Mouse (Mus musculus) cerebellum, postnatal 10 days (tissue): ENCODE measurements around the gene Tbc1d16.
"Not testable (repeated sequence)": the region's sequence is repeated elsewhere in the genome, so short reads cannot be mapped to it uniquely, and the experiment has no call there.

Experiments used
- DNase-seq, 2 experiments: peaks; one replicate each; pipeline ENCODE4 v3.0.0; 2021; ENCODE audit warnings: mixed read lengths in 2 of 2

The Tbc1d16 gene

DNA sequence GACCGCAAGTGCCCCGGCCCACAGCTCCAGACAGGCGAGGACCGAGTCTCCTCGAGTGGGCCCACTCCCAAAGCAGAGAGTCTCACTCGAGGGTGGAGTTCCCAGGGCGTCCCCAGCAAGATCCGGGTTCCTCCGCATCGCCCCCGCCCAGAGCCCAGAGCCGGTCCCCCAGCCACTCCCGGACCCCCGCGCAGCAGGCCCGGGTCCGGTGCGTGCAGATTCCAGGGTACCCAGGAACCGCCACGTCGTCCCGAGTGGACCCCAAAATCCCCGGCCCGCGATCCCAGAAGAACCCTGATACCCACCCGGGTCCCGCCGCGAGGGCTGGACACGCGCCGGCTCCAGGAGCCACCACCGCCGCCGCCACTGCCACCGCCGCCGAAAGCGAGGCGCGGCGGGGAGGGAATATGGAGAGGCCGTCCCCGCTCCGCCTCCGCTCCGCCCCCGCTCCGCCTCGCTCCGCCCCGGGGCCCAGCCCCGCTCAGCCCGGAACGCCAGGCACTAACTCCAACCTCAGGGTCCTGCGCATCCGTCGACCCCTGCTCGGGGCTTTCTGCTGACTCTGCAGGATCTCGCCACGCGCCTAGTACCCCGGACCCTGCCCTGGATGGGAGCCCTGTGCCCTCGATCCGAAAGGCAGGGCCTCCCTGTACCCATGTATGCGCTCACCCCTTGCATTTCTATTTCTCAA is at the start of gene Tbc1d16, which contains the start of gene Ccdc40:
TSS of gene Tbc1d16 (minus strand) at position 409 of the 691 bp plus-strand sequence.
TSS of gene Ccdc40 (plus strand) at position 482 of the 691 bp plus-strand sequence.
- DNase-seq, result peak; percentile 85 to 90

DNA sequence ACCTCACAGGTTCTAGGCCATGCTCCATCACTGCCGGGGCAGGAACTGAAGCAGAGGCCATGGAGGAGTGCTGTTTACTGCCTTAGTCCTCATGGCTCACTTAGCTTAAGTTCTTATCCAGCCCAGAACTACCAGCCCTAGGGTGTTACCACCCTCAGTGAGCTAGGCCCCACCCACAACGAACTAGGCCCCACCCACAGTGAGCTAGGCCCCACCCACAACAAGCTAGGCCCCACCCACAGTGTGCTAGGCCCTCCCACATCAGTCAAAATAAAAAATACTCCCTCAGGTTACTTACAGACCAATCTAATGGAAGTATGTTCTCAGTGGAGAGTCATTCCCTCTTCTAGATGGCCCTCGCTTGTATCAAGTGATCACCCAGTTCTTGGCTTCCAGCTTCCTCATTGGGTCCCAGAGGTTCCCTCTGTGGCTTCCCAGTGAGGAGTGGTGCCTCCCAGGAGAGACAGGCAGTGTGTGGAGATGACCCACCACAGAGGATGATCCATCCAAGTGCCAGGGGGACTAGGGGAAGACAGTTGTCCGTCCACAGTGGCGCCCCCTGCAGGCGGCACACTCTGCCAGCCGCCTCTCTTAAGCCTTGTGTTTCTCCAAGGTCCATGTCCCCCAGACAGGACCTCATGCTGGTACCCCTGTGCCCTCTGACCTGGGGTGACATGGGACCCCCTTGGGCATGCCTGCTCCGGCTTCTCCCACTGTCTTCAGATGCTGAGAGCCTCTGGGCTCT is 45.1 kb upstream of the Tbc1d16 start:
- peak in 1 of 2 experiments; percentile 56 for DNase-seq

GRCm38 (mm10) chr11:119272492-119272891 is 44.2 kb upstream of the Tbc1d16 start:
- not testable (repeated sequence) for DNase-seq

DNA sequence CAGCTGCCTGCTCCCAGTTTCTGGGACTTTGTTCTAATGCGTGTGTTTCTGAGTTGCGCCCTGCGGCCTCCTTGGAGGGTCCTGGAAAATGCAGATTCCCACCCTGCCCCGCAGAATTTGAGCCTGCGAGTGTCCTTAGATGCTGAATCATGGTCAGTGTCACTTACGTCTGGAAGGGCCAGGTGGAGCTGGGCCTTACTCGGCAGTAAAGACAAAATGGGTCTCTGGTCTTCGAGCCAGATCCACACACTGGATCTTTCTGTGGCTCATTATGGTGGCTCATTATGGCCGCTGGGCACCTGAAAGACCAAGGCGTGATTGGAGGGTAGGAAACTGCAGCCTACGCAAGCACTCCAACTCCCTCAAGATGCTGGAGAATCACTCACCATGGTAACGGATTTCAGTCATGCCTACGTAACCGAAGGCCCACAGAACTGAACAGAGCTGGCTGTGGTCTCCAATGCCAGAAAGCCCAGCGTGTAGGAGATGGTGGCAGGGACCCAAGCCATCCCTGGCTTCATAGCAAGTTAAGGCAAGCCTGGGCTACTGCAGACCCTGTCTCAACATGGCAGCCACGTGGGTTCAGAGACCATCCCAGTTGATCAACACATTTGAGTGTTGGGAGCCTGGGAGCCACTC is 40.4 kb upstream of the Tbc1d16 start:
- peak; percentile 59 to 66 for DNase-seq

DNA sequence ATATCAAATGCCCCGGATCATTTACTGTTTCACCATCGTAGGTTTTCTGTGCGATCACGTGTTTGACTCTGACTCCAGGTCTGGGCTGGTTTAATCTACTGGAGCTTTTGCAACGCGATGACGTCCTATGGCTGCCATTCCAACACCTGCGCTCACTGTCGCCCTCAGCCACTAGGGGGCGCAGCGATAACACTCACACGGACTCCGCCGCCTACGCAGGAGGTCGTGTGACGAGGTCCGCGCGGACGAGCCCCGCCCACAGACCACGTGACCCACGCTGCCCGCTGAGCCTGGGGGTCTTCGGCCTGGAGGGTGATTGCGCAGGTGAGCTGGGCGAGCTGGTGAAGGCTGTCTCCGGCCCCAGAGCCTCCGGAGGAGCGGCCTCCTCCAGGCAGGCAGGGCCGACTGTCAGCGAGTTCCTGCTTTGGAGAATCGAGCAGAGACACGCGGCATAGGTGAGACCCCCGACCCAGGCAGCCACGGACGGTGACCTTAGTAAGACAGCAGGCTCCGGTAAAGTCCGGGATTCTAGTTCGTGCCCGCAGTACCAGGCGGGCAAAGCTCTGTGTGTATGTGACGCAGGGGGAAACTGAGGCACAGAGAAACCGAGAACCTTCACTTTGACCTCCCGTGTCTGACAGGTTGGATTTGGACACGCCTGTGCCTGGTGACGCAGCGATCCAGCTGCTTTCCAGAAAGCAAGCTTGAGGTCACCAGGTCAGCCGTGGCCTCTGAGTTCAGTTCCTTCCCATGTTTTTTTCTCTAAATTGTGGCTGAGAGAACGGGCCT is 39.7 kb upstream of the Tbc1d16 start, which contains the start of gene Gaa:
TSS of gene Gaa (plus strand) at position 120 of the 789 bp plus-strand sequence.
- peak; percentile 98 to 99 for DNase-seq

- peak; percentile 91 to 93 for DNase-seq
Observed at GRCm38 (mm10) chr11:119267241-119267674, 39.0 kb upstream of the Tbc1d16 start.

GRCm38 (mm10) chr11:119265811-119266210 is 37.5 kb upstream of the Tbc1d16 start:
- no peak for DNase-seq

DNA sequence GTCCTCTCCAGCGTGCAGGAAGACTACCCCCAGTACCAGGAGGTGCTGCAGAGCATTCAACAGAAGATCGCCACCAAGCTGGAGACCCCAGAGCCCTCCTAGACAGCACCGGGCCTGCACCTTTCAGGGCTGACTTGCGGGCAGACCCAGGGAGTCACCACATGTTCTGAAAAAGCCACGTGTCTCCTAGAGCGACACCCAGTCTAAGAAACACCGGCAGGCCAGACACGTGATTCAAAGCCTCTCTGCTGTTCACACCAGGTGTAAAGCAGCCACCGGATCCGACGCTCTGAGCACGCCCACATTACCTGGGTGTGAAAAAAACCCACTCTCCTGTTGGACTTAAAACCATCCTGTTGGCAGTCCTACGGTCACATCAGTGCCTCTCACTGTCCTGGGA is 36.1 kb upstream of the Tbc1d16 start:
- no peak for DNase-seq

- DNase-seq, result no peak
Observed at GRCm38 (mm10) chr11:119259977-119260376, 31.7 kb upstream of the Tbc1d16 start.

GRCm38 (mm10) chr11:119258572-119259322 is 30.4 kb upstream of the Tbc1d16 start:
- DNase-seq, result peak; percentile 74 to 79

GRCm38 (mm10) chr11:119258216-119258571 is 29.9 kb upstream of the Tbc1d16 start:
- DNase-seq, result no peak

DNA sequence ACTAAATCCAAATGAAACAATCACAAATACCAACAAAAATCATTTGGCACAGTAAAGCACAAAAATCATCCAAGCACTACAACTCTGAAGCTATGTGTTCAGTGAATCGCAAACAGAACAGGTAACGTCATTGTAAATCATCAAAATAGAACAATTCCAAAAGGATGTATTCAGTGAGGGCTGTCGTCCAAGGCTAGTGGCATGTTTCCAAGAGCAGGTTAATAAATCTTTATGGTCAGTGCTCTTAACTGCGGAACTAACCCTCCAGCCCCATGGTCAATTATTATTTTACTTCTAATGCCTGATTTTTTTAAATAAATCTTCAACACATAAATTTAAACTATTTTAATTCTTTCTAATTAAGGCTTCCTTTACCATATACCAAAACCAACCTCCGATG is 28.3 kb upstream of the Tbc1d16 start:
- not testable (repeated sequence) for DNase-seq

- DNase-seq, result peak; percentile 83
Observed at GRCm38 (mm10) chr11:119252854-119253541, 24.7 kb upstream of the Tbc1d16 start.

DNA sequence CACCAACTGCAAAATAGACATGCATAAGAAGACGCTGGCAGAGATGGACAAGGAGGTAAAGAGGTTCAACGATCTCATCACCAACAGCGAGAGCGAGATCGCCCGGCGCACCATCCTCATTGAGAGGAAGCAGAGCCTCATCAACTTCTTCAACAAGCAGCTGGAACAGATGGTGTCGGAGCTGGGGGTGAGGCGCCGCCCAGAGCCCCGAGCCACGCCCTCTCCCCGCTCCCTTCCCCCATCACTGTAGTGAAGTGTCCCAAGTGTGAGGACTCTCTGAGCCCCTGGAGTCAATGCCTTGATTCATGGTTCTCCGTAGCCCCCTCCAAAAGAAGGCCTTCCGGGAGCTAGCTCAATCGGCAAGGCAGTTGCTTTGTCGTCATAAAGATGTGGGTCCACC is 22.7 kb upstream of the Tbc1d16 start:
- no peak for DNase-seq

GRCm38 (mm10) chr11:119249011-119249410 is 20.7 kb upstream of the Tbc1d16 start:
- DNase-seq, result peak; percentile 87 to 94

GRCm38 (mm10) chr11:119245543-119245942 is 17.2 kb upstream of the Tbc1d16 start:
- DNase-seq, result not testable (repeated sequence)

DNA sequence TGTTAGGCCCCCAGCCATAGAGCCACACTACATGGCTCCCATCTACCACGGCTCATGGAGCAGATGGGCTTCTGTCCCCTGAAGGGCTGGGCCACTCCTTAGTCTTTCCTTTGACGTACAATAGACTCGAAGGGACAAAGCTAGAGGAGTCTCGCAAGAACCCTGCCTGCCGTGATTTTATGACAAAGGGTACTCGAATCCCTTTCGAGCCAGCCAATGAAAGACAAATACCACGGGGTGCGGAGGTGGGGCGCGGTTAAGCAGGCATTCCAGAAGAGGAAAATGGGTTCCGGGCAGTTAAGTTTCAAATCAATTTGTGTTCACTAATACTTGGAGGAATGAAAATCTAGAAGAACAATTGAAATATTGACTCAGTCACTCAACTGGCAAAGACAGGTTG is 11.2 kb upstream of the Tbc1d16 start:
- no peak for DNase-seq

GRCm38 (mm10) chr11:119238305-119238721 is 10.0 kb upstream of the Tbc1d16 start:
- peak; percentile 60 to 64 for DNase-seq

GRCm38 (mm10) chr11:119237568-119238304 is 9.4 kb upstream of the Tbc1d16 start:
- DNase-seq, result peak; percentile 44 to 49

- DNase-seq, result no peak
Observed at GRCm38 (mm10) chr11:119237007-119237406, 8.7 kb upstream of the Tbc1d16 start.
